Mouse (Mus musculus): ENCODE measurements around the gene Tcl1b2.
"Not testable (repeated sequence)": the region's sequence is repeated elsewhere in the genome, so short reads cannot be mapped to it uniquely, and the experiment has no call there.

Tcl1b2 gene

DNA sequence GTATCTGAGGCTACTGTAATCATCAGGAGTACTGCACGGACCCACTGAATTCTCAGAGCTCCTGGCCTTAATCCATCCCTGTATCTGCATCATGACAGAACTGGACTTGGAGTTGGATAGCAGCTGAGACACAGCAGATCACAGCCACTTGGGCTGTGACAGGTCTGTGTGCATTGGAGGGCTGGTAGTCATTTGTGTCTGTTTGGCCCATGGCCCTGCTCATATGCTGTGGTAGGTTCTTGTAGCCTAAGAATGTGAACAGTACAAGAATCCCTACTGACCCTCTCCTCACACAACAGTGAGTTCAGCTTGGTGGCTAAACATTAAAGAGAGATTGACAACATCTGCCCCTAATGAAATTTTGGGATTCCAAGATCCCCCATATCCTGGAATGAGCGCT is 27.6 kb downstream of the Tcl1b2 start:
- DNase-seq (ENCODE audit: low spot score in 2 of 2), result no peak

DNA sequence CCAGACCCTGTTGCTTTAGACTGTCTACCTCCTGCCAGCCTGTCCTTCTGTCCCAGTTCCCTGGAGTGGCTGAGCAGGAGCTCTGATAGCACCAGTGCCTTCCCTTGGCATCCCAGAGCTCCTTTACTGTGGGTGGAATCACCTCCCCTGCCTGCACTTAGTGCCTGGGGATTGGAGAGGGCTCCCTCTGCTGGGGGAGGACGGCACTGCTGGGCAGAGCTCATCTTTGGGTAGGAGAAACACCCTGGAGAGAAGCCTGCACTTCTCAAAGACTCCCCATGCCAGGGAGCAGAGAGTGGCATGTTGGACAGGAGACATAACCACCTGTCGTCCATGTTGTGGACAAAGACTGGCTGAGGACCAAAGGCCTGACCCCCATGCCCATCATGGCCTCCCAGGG is 28.5 kb downstream of the Tcl1b2 start:
- DNase-seq (ENCODE audit: low spot score in 2 of 2), result peak; percentile 61 to 85

- not testable (repeated sequence) for DNase-seq (ENCODE audit: low spot score in 2 of 2)
Observed at GRCm38 (mm10) chr12:105176044-105176443, 30.2 kb downstream of the Tcl1b2 start, which contains the start of gene Tcl1b5. Gene Tcl1b5 (plus strand): TSS chr12:105176344.

DNA sequence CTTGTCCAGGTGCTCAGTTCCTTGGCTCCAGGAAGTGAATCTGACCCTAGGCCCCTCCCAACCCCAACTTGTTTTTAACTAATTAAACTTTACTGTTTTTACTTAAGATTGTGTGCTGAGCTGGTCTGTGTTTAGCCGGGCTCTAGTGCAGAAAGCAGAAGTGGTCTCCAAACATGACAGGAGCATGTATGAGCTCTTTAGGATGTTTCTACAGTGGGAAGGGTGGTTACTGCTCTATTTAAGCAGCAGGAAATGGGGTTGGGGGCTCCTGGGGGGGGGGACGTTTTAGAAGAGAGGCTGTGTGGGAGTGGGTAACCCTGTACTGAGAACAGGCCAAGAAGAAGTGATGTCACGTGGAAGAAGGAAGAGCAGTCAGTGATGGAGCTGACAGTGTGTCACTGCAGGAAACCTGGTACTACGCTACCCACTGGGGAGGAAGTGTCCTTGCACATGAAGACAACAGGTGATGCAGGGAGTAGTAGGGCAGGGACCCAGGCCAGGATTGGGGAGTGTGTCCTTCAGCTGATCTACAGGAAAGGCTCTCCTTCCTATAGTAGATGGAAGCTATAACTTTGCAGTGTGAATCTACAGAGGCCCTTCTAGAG is 35.3 kb downstream of the Tcl1b2 start:
- not testable (repeated sequence) for DNase-seq (ENCODE audit: low spot score in 2 of 2)

GRCm38 (mm10) chr12:105188980-105189379 is 43.2 kb downstream of the Tcl1b2 start:
- not testable (repeated sequence) for DNase-seq (ENCODE audit: low spot score in 2 of 2)

- DNase-seq (ENCODE audit: low spot score in 2 of 2), result not testable (repeated sequence)
Observed at GRCm38 (mm10) chr12:105190743-105191142, 44.9 kb downstream of the Tcl1b2 start, which contains the start of gene Tcl1b3. Gene Tcl1b3 (plus strand): TSS chr12:105191043.

- DNase-seq (ENCODE audit: low spot score in 2 of 2), result not testable (repeated sequence)
Observed at GRCm38 (mm10) chr12:105199684-105200497, 54.1 kb downstream of the Tcl1b2 start.

DNA sequence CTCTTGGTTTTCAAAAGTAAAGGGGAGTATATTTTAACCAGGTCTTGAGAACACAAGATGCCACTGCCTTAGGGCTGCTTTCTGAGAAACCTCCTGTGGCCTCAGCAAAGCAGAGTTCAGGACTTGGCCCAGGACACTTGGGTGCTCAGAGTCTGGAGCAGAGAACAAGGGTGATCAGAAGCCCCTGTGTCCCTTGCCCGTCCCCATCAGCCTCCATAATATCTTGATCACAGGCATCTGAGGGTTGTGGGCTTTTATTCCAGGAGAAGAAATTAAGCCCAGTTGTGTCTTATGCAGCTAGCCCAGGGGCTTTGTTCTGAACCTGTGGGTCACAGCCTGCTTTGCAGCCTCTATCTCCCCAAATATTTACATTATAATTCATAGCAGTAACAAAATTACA is 55.8 kb downstream of the Tcl1b2 start, which contains the start of gene Tcl1b4:
TSS of gene Tcl1b4 (plus strand) at position 301 of the 400 bp plus-strand sequence.
- DNase-seq (ENCODE audit: low spot score in 2 of 2), result not testable (repeated sequence)
